In the genomic region with DNA sequence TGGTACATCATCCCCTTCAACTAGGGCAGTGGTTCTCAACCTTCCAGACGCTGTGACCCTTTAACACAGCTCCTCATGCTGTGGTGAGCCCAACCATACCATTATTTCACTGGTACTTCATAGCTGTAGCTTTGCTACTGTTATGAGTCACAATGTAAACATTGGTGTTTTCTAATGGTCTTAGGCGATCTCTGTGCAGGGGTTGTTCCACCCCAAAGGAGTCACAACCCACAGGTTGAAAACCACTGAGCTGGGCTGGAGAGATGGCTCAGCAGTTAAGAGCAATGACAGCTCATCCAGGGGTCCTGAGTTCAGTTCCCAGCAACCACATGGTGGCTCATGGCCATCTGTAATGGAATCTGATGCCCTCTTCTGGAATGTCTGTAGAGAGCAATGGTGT, we compare ENCODE assay signal across 1 mouse cellular context.
TF ChIP-seq lines count a peak whose summit lies in the region.

No protein-coding gene starts in this region.

TF ChIP-seq in C2C12, 6 proteins besides CTCF, POLR2A, EP300 and RAD21:
- TF ChIP-seq FOSL1 (IDR thresholded peaks at IDR 0.05; ENCODE audit: insufficient read depth, low read length, poor library complexity, severe bottlenecking) = peak; percentile 48
- peak; percentile 68 for TF ChIP-seq MAX (IDR thresholded peaks at IDR 0.05)
- no peak for TF ChIP-seq MYOG (IDR thresholded peaks at IDR 0.05; ENCODE audit: control insufficient read depth, extremely low read depth, insufficient read length)
- no peak for TF ChIP-seq CEBPB (IDR thresholded peaks at IDR 0.05; ENCODE audit: low read depth)
